Mouse (Mus musculus): Measurements from ENCODE around the gene Cenpu. TPM values are rescaled to one million over a fixed set of nuclear protein-coding genes. Genes with fewer than 3 reads are reported as not detected.
A peak's percentile ranks its signal among the peaks of the same experiment; 100 is the strongest.

Gene Cenpu
- polyA plus RNA-seq, 1 experiment from 2014 or later, result 9.7 TPM

GRCm38 (mm10) chr8:46613377-46613776 lies 61.5 kb downstream of the Cenpu start:
- H3K27me3 ChIP-seq (ENCODE audit: insufficient read depth, low read length), result no peaks in the 10 kb centered on the region
- no peak for DNase-seq (ENCODE audit: low spot score)
- no peak overlapping the region for H3K9ac ChIP-seq (ENCODE audit: low read depth, low read length)
- no peak overlapping the region; the same call in 1 of the 2 replicates for H3K4me2 ChIP-seq (ENCODE audit: low read length)
- no peaks in the 10 kb centered on the region for H3K9me3 ChIP-seq (replicated peaks; ENCODE audit: low read length)
- ATAC-seq (replicated peaks; ENCODE audit: low FRiP score, low read depth), result no peak
- no peak overlapping the region for H3K4me3 ChIP-seq (replicated peaks; ENCODE audit: low read depth, low read length)
- no peaks in the 10 kb centered on the region for H3K36me3 ChIP-seq (ENCODE audit: insufficient read depth, low read length)
- WGBS, result 32% methylated on average over 4 of the region's 4 CpGs
- no peak for TF ChIP-seq CTCF (IDR thresholded peaks at IDR 0.05; ENCODE audit: low read depth)
- H3K27ac ChIP-seq, result no peak overlapping the region
- H3K4me1 ChIP-seq (replicated peaks; ENCODE audit: insufficient read depth, low read length), result no peaks in the 10 kb centered on the region; the same call in 1 of the 2 replicates

- Histone ChIP-seq H3K27ac (no peak overlapping the region), H3K4me2 (ENCODE audit: low read length) (peak overlapping the region; percentile 74; the same call in 1 of the 2 replicates), H3K36me3 (ENCODE audit: insufficient read depth, low read length) (no peaks in the 10 kb centered on the region), H3K27me3 (ENCODE audit: insufficient read depth, low read length) (no peaks in the 10 kb centered on the region), H3K4me1 (replicated peaks; ENCODE audit: insufficient read depth, low read length) (no peaks in the 10 kb centered on the region; the same call in 1 of the 2 replicates), H3K9ac (ENCODE audit: low read depth, low read length) (no peak overlapping the region), H3K9me3 (replicated peaks; ENCODE audit: low read length) (no peaks in the 10 kb centered on the region), H3K4me3 (replicated peaks; ENCODE audit: low read depth, low read length) (no peak overlapping the region)
- WGBS, result 76% methylated on average over 8 of the region's 8 CpGs
- TF ChIP-seq CTCF (IDR thresholded peaks at IDR 0.05; ENCODE audit: low read depth), result no peak
- ATAC-seq (replicated peaks; ENCODE audit: low FRiP score, low read depth) (no peak), DNase-seq (ENCODE audit: low spot score) (no peak)
Measured at GRCm38 (mm10) chr8:46615936-46616335, 64.1 kb downstream of the Cenpu start.

- DNase-seq (ENCODE audit: low spot score) (peak; percentile 97), ATAC-seq (replicated peaks; ENCODE audit: low FRiP score, low read depth) (peak; percentile 98)
- no peaks in the 10 kb centered on the region for H3K36me3 ChIP-seq (ENCODE audit: insufficient read depth, low read length)
- no peaks in the 10 kb centered on the region for H3K9me3 ChIP-seq (replicated peaks; ENCODE audit: low read length)
- peak within 1 kb of the TSS; percentile 86 for H3K27ac ChIP-seq
- peak within 1 kb of the TSS; percentile 64 for H3K4me3 ChIP-seq (replicated peaks; ENCODE audit: low read depth, low read length)
- no peaks in the 10 kb centered on the region for H3K27me3 ChIP-seq (ENCODE audit: insufficient read depth, low read length)
- H3K4me1 ChIP-seq (replicated peaks; ENCODE audit: insufficient read depth, low read length), result no peaks in the 10 kb centered on the region; the same call in 1 of the 2 replicates
- peak within 1 kb of the TSS; percentile 74 for H3K4me2 ChIP-seq (ENCODE audit: low read length)
- no peak for TF ChIP-seq CTCF (IDR thresholded peaks at IDR 0.05; ENCODE audit: low read depth)
- WGBS, result under 1% methylated on average over 51 of the region's 54 CpGs
- H3K9ac ChIP-seq (ENCODE audit: low read depth, low read length), result peak within 1 kb of the TSS; percentile 85
Measured at GRCm38 (mm10) chr8:46616879-46617689, 65.3 kb downstream of the Cenpu start, which contains the start of the genes Primpol and Casp3. Primpol (minus strand) TSS chr8:46617212. Casp3 (plus strand) TSS chr8:46617291.

- WGBS, result under 1% methylated on average over 38 of the region's 38 CpGs
- DNase-seq (ENCODE audit: low spot score) (peak; percentile 33), ATAC-seq (replicated peaks; ENCODE audit: low FRiP score, low read depth) (no peak; the same call in 1 of the 2 replicates)
- peak overlapping the region; percentile 74 for H3K4me2 ChIP-seq (ENCODE audit: low read length)
- H3K27me3 ChIP-seq (ENCODE audit: insufficient read depth, low read length), result no peaks in the 10 kb centered on the region
- H3K27ac ChIP-seq, result peak overlapping the region; percentile 86
- H3K36me3 ChIP-seq (ENCODE audit: insufficient read depth, low read length), result no peaks in the 10 kb centered on the region
- H3K4me3 ChIP-seq (replicated peaks; ENCODE audit: low read depth, low read length), result peak overlapping the region; percentile 64
- H3K9ac ChIP-seq (ENCODE audit: low read depth, low read length), result peak overlapping the region; percentile 85
- H3K4me1 ChIP-seq (replicated peaks; ENCODE audit: insufficient read depth, low read length), result no peaks in the 10 kb centered on the region; the same call in 1 of the 2 replicates
- TF ChIP-seq CTCF (IDR thresholded peaks at IDR 0.05; ENCODE audit: low read depth), result no peak
- H3K9me3 ChIP-seq (replicated peaks; ENCODE audit: low read length), result no peaks in the 10 kb centered on the region
Measured at GRCm38 (mm10) chr8:46617690-46618620, 66.1 kb downstream of the Cenpu start.

GRCm38 (mm10) chr8:46618639-46619320 lies 67.0 kb downstream of the Cenpu start:
- H3K4me3 ChIP-seq (replicated peaks; ENCODE audit: low read depth, low read length), result peak overlapping the region; percentile 64

More at GRCm38 (mm10) chr8:46618639-46619320, 67.0 kb downstream of the Cenpu start:
- Histone ChIP-seq H3K27me3 (ENCODE audit: insufficient read depth, low read length) (no peaks in the 10 kb centered on the region), H3K4me2 (ENCODE audit: low read length) (peak overlapping the region; percentile 74), H3K4me1 (replicated peaks; ENCODE audit: insufficient read depth, low read length) (no peaks in the 10 kb centered on the region), H3K27ac (no peak overlapping the region), H3K9ac (ENCODE audit: low read depth, low read length) (peak overlapping the region; percentile 85), H3K36me3 (ENCODE audit: insufficient read depth, low read length) (no peaks in the 10 kb centered on the region), H3K9me3 (replicated peaks; ENCODE audit: low read length) (no peaks in the 10 kb centered on the region)
- no peak for ATAC-seq (replicated peaks; ENCODE audit: low FRiP score, low read depth)
- DNase-seq (ENCODE audit: low spot score), result peak; percentile 40
- no peak for TF ChIP-seq CTCF (IDR thresholded peaks at IDR 0.05; ENCODE audit: low read depth)
- WGBS, result 3% methylated on average over 10 of the region's 10 CpGs
